Mouse (Mus musculus) left cerebral cortex, adult 2 months (tissue): ENCODE results near the gene Selp. TPM values are rescaled to one million over a fixed set of nuclear protein-coding genes. Genes with fewer than 3 reads are reported as not detected.

Experiments used
- DNase-seq, 2 experiments: peaks; one replicate each; pipeline ENCODE4 v3.0.0; 2021 to 2022; ENCODE audit warnings: low spot score in 2 of 2, mixed read lengths in 1 of 2; ENCODE audit errors: extremely low spot score in 1 of 2
- H3K27ac ChIP-seq: fragments of 200-600 bp; 2 replicates; pipeline ENCODE4 v1.8.1; 2022
- H3K4me3 ChIP-seq: fragments of 200-600 bp; 2 replicates; pipeline ENCODE4 v1.8.1; 2022
- CTCF ChIP-seq: fragments of 200-600 bp; IDR thresholded peaks from 2 replicates; pipeline ENCODE4 v1.8.1; 2022; ENCODE audit warnings: antibody characterized with exemption, mild to moderate bottlenecking, moderate library complexity
- intact Hi-C: fragments of 180-260 bp; cut with DNase I; formaldehyde crosslinking; loops from one replicate; pipeline ENCODE4 v1.15.1; 2025
- long read RNA-seq, 2 experiments: library from polyadenylated mRNA; stranded (forward); transcript quantifications; one replicate each; pipeline ENCODE4 v2.0.0; 2021; ENCODE audit warnings: borderline mapping rate in 2 of 2
- total RNA-seq, 2 experiments: library from RNA; stranded (reverse); gene quantifications; 2 replicates each; pipeline ENCODE4 v1.2.3; 2021

The Selp gene
- total RNA-seq = not detected
- long read RNA-seq, experiment 1 = 0 reads
- long read RNA-seq, experiment 2, partial matches to known transcripts = 0 of 1 reads
- long read RNA-seq, experiment 2, other reads (novel, unspliced or antisense) = 1 of 1 reads

DNA sequence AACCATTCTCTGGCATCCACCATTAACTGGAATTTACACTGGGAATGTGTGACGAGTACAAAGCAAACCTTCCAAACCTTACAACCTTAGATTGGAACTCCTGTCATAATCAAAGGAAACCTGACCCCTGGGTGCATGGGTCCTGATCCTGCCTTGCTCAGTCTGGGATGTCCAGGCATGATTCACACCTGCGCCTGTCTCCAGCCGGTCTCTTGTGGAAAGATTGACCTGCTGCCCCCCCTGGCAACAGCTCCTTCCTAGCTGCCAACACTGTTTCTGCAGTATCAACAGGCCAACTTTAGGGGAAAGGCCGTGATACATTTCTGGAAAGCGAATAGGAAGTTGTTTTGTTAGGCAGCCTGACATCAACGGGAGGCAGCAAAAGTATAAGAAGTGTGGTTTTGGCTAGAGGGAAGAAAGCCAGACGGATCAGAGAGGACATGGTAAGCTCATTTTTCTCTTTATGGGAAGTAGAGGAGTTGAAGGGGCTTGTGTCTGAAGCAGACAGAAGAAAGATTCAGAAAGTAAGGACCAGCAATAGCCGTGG lies at the start of gene Selp:
Gene Selp, plus strand, starts transcription at position 318 of the 547 bp plus-strand sequence.
- Histone ChIP-seq H3K4me3 (no peak within 1 kb of the TSS), H3K27ac (no peak within 1 kb of the TSS)
- DNase-seq = no peak
- no peak for TF ChIP-seq CTCF
- intact Hi-C loops = no loop called here

DNA sequence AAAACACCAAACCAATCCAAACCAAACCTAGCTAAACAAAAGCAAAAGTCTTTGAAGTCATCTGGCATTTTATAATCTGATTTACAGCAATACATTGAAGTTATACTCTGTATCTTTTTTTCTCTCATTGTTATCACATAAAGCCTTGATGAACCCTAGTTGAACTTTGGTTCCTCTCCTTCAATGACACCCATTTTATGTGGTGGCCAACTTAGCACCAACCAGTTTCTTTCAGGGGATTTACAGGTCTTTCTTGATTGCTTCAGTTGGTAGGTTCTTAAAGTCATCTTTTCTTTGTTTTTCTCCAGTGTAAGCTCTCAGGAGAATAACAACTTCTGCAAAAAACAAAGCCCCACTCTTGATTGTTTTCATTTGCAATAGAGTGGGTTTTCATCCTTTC lies 45.8 kb upstream of the Selp start:
- intact Hi-C loops = no loop called here
- Histone ChIP-seq H3K27ac (no peak overlapping the region), H3K4me3 (no peak overlapping the region)
- DNase-seq = no peak
- no peak for TF ChIP-seq CTCF

DNA sequence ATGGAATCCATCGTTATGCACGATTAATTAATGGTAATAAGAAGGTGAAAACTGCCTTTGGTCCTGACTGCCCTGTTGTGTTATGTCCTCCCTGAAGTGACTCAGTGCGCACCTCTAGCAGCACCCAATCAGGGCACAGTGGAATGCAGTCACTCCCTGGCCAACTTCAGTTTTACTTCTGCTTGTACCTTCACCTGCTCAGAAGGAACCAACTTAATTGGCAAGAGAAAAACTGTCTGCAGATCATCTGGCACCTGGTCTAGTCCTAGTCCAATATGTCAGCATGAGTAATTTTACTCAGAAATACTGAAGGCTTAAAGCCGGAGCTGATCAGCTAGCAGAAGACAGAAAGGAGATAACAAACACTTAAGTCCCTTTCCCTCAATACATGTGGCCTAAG lies 44.6 kb upstream of the Selp start:
- intact Hi-C loops = no loop called here
- no peak for DNase-seq
- TF ChIP-seq CTCF = no peak
- Histone ChIP-seq H3K27ac (no peak overlapping the region), H3K4me3 (no peak overlapping the region)

DNA sequence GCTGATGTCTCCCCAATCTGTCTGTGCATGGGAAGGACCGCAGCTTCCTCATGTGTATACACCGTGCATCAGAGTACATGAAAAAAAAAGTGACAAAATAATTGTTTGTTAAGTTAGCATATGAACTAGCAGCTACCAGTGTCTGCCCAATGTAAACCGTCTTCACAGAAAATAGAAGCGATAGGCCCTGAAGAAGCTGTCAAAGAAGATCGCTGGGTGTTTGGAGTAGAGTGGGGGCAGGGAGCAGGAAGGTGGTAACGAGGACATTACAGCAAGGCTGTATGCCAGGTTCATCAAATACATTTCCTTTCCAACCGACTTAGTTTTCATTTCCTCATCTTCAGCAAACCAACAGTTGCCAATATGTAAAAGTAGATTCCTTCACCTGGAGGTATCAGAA lies 44.0 kb upstream of the Selp start:
- TF ChIP-seq CTCF = no peak
- intact Hi-C loops = no loop called here
- DNase-seq = no peak
- H3K27ac ChIP-seq = no peak overlapping the region
- no peak overlapping the region for H3K4me3 ChIP-seq

DNA sequence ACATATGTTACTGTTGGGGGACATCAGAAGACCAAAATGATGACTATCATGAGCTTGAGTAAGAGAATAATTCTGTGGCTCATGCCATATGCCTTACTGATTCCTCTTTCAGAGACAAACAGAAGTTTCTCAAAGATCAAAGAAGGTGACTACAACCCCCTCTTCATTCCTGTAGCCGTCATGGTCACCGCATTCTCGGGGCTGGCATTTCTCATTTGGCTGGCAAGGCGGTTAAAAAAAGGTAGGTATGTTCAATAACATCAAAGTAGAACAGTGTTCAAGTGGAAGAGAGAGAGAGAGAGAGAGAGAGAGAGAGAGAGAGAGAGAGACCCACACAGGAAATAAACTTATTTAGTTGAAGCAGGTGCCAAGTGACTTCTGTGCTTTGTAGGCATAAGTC lies 43.1 kb upstream of the Selp start:
- DNase-seq = no peak
- Histone ChIP-seq H3K4me3 (no peak overlapping the region), H3K27ac (no peak overlapping the region)
- intact Hi-C loops = no loop called here
- TF ChIP-seq CTCF = no peak

DNA sequence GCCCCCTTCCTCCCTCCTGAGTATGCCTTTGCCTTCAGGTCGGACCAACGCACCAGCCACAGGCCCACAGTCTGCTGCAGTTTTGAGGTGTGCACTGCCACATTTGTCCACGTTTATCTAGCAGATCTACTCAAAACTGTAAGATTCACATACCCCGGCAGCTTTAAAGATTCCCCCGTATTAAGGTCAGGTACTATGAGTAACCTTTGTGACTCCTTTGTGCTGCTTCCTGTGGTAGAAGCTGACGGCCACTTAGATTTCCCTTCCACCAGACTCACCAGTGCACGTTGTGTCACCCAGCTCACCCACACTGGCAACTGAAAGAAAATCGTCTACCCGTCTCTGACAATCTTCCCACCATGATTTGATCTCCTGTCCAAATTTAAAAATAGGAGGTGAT lies 42.0 kb upstream of the Selp start:
- intact Hi-C loops = no loop called here
- Histone ChIP-seq H3K27ac (no peak overlapping the region), H3K4me3 (no peak overlapping the region)
- no peak for DNase-seq
- no peak for TF ChIP-seq CTCF

DNA sequence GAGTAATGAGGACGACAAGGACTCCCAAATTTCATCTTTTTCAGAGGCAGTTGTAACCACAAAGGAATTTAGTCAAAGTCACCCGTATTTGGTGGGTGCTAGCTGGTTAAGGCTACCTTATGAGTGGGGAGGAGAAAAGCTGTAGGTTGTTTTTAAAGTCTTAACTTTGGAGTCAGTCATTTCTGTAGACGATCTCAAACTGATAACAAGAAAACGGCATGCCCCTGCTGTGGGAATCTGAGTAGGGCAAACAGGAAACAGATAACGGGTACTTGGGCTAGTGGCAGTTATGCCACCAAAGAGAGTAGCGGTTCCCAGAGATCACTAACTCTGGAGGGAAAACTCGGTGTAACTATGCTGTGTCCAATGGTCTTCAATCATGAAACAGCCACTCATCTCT lies 41.3 kb upstream of the Selp start:
- intact Hi-C loops = no loop called here
- Histone ChIP-seq H3K4me3 (no peak overlapping the region), H3K27ac (no peak overlapping the region)
- TF ChIP-seq CTCF = no peak
- no peak for DNase-seq

DNA sequence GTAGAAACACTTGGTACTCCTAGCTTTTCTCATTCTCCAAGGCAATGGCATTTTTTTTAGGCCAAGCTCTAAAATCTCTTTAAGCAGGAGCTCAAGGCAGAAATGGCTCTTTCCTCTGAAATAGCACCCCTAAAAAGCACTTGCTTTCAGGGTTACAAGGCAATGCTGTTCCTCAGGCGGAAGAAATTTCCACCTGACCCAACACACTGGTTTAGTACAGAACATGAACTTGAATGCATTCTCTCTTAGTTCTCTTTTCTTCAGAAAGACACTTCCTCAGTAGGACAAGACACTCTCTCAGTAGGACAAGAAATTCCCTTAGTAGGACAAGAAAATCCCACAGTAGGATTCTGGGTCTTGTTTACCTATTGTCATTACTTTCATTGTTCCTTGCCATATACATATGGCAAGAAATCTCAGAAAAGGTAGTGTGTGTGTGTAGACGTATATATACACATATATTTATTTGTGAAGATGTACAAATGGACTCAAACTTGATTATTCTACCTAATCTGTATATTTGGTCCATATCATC lies 40.4 kb upstream of the Selp start:
- intact Hi-C loops = no loop called here
- no peak for TF ChIP-seq CTCF
- Histone ChIP-seq H3K4me3 (no peak overlapping the region), H3K27ac (no peak overlapping the region)
- DNase-seq = no peak

DNA sequence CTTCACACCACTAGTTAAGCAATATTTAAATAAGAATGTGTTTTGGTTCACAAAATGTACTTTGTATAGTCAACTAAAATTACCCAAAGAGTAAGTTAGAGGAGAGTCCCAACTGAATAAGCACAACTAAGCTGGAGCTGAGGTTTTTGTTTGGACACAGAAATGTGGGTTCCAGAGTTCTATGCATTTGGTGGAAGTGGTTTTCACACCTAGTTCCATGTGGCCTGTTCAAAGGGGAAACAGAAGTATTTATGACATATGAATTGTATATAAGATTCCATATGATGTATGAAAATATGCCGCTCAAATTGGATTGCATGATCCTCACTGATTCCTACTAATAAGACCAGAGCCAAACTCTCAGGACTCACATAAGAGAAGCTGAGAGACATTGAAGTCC lies 39.6 kb upstream of the Selp start:
- DNase-seq = no peak
- intact Hi-C loops = no loop called here
- Histone ChIP-seq H3K27ac (no peak overlapping the region), H3K4me3 (no peak overlapping the region)
- TF ChIP-seq CTCF = no peak

DNA sequence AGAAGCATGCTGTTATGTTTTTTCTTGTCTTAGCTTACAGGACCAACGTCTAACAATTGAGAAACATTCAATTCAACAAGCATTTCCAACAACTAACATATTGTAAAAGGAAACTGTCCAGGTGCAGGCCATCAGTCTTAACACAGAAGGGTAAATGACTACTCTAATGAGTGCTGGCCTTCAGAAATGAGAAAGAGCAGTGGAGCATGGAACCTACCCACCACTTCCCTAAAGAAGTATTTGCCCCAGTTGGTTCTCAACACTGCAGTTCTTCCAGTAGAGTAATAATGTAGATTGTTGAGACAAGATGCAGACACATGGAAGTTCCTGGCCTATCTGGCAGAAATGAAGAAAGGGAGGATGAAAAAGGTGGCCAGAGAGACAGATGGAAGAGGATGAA lies 38.6 kb upstream of the Selp start:
- TF ChIP-seq CTCF = no peak
- intact Hi-C loops = no loop called here
- H3K4me3 ChIP-seq = no peak overlapping the region
- DNase-seq = no peak
- no peak overlapping the region for H3K27ac ChIP-seq

DNA sequence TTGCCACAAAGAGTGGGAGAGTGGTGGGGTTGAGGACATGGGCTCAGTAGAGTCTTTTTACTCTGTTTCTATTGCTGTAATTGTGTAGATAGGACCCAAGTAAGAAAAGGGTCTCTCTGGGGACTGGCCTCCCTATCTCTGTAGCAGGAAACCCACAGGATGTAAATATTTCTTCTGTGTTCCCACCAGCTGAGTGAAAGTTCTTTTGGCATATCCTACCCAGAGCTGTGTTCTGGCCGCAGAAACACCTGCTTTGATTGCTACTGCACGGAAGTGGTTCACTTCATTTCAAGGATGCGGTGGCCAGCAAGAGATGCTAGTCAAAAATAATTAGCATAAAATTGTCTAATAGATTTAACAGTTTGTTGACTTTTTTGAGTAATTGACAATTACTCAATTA lies 38.0 kb upstream of the Selp start:
- intact Hi-C loops = no loop called here
- Histone ChIP-seq H3K4me3 (no peak overlapping the region), H3K27ac (no peak overlapping the region)
- TF ChIP-seq CTCF = no peak
- no peak for DNase-seq

DNA sequence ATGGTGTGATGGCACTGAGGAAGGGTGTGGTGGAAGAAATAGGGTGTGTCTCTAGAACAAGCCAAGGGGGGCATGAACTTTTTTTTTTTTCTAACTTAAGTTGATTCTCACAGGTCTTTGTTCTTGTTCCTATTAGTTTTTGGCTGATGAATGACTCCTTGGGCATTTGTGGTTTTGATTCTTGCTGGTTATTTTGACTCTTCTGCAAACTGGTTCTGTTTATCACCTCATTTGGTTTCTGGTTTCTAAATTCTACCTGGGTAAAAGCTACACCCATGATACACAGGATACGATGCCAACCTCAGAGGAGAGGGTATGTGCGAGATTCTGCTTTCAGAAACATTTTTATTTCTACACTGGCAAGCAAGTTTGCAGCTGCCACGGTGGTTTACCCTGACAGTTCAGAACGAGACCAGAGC lies 36.7 kb upstream of the Selp start:
- no peak for TF ChIP-seq CTCF

DNA sequence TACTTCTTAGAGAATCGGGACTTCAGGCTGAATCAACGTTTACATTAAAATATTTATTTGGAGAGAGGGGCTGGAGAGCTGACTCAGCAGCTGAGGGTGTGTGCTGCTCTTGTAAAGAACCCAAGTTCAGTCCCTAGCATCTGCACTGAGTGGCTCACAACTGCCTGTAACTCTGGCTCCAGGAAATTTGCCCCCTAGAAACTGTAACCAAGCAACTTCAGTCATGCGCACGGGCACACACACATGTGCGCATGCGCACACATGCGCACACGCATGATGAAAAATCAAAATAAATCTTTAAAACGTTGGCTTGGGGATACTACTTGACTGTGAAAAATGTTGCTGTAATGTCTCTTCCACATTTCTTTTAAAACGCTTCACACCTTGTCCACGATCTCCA lies 36.0 kb upstream of the Selp start:
- no peak overlapping the region for H3K27ac ChIP-seq
- H3K4me3 ChIP-seq = no peak overlapping the region
- intact Hi-C loops = no loop called here
- TF ChIP-seq CTCF = no peak
- DNase-seq = no peak

More for the DNA sequence above, 36.7 kb upstream of the Selp start:
- Histone ChIP-seq H3K4me3 (no peak overlapping the region), H3K27ac (no peak overlapping the region)
- DNase-seq = no peak
- intact Hi-C loops = no loop called here
